Comparison of ENCODE assay signal across 8 mouse cellular contexts in genomic region chr5:30155821-30156629, GRCm38 (mm10). TPM values are rescaled to one million over a fixed set of nuclear protein-coding genes. Genes with fewer than 3 reads are reported as not detected.
DNase-seq lines count a peak whose midpoint lies in the region; ATAC-seq and TF ChIP-seq lines count a peak whose summit lies in the region.

No protein-coding gene starts in this region.

- H3K4me3 ChIP-seq in kidney, embryonic 14.5 days (ENCODE audit: low read length) = peak overlapping the region; percentile 83
- H3K4me3 ChIP-seq in forebrain, postnatal 0 days (ENCODE audit: low read depth, low read length) = peak overlapping the region; percentile 75

- DNase-seq in kidney, adult 8-10 months = no peak
- peak; percentile 50 for DNase-seq in MEL-GATA-1-ER (ENCODE audit: extremely low read depth, low read depth)
- no peak for DNase-seq in forebrain, postnatal 0 days
- no peak for DNase-seq in gastrocnemius, postnatal 25 days
- DNase-seq in gastrocnemius, postnatal 4 days (ENCODE audit: low spot score in 2 of 2) = no peak
- no peak for DNase-seq in urinary bladder, adult 18-20 months (ENCODE audit: low spot score in 2 of 2)

- no peaks in the 10 kb centered on the region for H3K36me3 ChIP-seq in kidney, embryonic 14.5 days (ENCODE audit: control insufficient read depth, insufficient read depth, low read length)
- no peaks in the 10 kb centered on the region for H3K36me3 ChIP-seq in forebrain, postnatal 0 days (ENCODE audit: insufficient read depth)

- no peak for TF ChIP-seq CTCF in forebrain, postnatal 0 days (IDR thresholded peaks at IDR 0.05; ENCODE audit: low read depth)

- 34% methylated on average over 13 of the region's 13 CpGs for WGBS in kidney, embryonic 14.5 days
- WGBS in forebrain, postnatal 0 days = 31% methylated on average over 13 of the region's 13 CpGs

- no peaks in the 10 kb centered on the region for H3K27me3 ChIP-seq in kidney, embryonic 14.5 days (ENCODE audit: control insufficient read depth, insufficient read depth, low read length)
- no peaks in the 10 kb centered on the region for H3K27me3 ChIP-seq in forebrain, postnatal 0 days (ENCODE audit: insufficient read depth, low read length)

- no peak for ATAC-seq in kidney, embryonic 14.5 days (ENCODE audit: low FRiP score, low TSS enrichment)
- no peak; the same call in 1 of the 2 replicates for ATAC-seq in forebrain, postnatal 0 days
- peak; percentile 12 for ATAC-seq in megakaryocyte, adult 5-6 weeks (ENCODE audit: poor library complexity, severe bottlenecking)

- peaks cover 7% of the 10 kb centered on the region; the same call in 1 of the 2 replicates for H3K4me1 ChIP-seq in kidney, embryonic 14.5 days (ENCODE audit: control insufficient read depth, insufficient read depth, low read length)
- H3K4me1 ChIP-seq in forebrain, postnatal 0 days (ENCODE audit: insufficient read depth) = peaks cover 13% of the 10 kb centered on the region

- H3K27ac ChIP-seq in kidney, embryonic 14.5 days (ENCODE audit: low read depth, low read length) = peak overlapping the region; percentile 68; the same call in 1 of the 2 replicates
- peak overlapping the region; percentile 91 for H3K27ac ChIP-seq in forebrain, postnatal 0 days (ENCODE audit: low read depth, low read length)

- H3K4me2 ChIP-seq in kidney, embryonic 14.5 days (replicated peaks; ENCODE audit: low read depth, low read length) = peak overlapping the region; percentile 48
- H3K4me2 ChIP-seq in forebrain, postnatal 0 days (ENCODE audit: low read depth) = peak overlapping the region; percentile 66

- H3K9me3 ChIP-seq in kidney, embryonic 14.5 days (ENCODE audit: control insufficient read depth, low read length) = no peaks in the 10 kb centered on the region
- H3K9me3 ChIP-seq in forebrain, postnatal 0 days (ENCODE audit: low read length) = no peaks in the 10 kb centered on the region

- peak overlapping the region; percentile 82 for H3K9ac ChIP-seq in kidney, embryonic 14.5 days (ENCODE audit: low read depth, low read length)
- peak overlapping the region; percentile 76 for H3K9ac ChIP-seq in forebrain, postnatal 0 days

RNA-seq across cellular contexts. Expression of gene Hadhb, which starts 1.0 kb away (rescaled TPM):
- 129 and 149 TPM in 2 replicates for polyA plus RNA-seq in kidney, embryonic 14.5 days (2014; fragmentation: Nextera tagmentation; extraction: Ambion mirVana)
- total RNA-seq in forebrain, postnatal 0 days (2014; rRNA removed) = 54.4 and 59.3 TPM in 2 replicates
- 43.2 and 46.2 TPM in 2 replicates for polyA plus RNA-seq in forebrain, postnatal 0 days (2015; fragmentation: Nextera tagmentation; extraction: Ambion mirVana)
- 44.1 and 50.8 TPM in 2 replicates for total RNA-seq in megakaryocyte, adult 5-6 weeks (2015)
- total RNA-seq in megakaryocyte, adult 5-6 weeks (2017) = 56.8 and 66.5 TPM in 2 replicates
- total RNA-seq in gastrocnemius, postnatal 25 days (2021) = 100 to 1,000 TPM; 301 to 366 TPM
- total RNA-seq in gastrocnemius, postnatal 4 days (2021) = 100 to 1,000 TPM; 228 TPM

RNA-seq across cellular contexts. Expression of gene Hadha, which starts 1.1 kb away (rescaled TPM):
- 93.4 and 119 TPM in 2 replicates for polyA plus RNA-seq in kidney, embryonic 14.5 days (2014; fragmentation: Nextera tagmentation; extraction: Ambion mirVana)
- 50.3 and 57.9 TPM in 2 replicates for total RNA-seq in forebrain, postnatal 0 days (2014; rRNA removed)
- 45.9 and 56.1 TPM in 2 replicates for polyA plus RNA-seq in forebrain, postnatal 0 days (2015; fragmentation: Nextera tagmentation; extraction: Ambion mirVana)
- 45.5 and 46.4 TPM in 2 replicates for total RNA-seq in megakaryocyte, adult 5-6 weeks (2015)
- 119 and 133 TPM in 2 replicates for total RNA-seq in megakaryocyte, adult 5-6 weeks (2017)
- total RNA-seq in gastrocnemius, postnatal 25 days (2021) = 100 to 1,000 TPM; 270 to 342 TPM
- total RNA-seq in gastrocnemius, postnatal 4 days (2021) = 100 to 1,000 TPM; 337 to 342 TPM

RNA-seq across cellular contexts. Expression of gene Adgrf3, which starts 49.5 kb away (rescaled TPM):
- polyA plus RNA-seq in kidney, embryonic 14.5 days (2014; fragmentation: Nextera tagmentation; extraction: Ambion mirVana) = 0.28 TPM in 1 of 2 replicates, not detected in the other
- not detected in 2 replicates for total RNA-seq in forebrain, postnatal 0 days (2014; rRNA removed)
- not detected in 2 replicates for polyA plus RNA-seq in forebrain, postnatal 0 days (2015; fragmentation: Nextera tagmentation; extraction: Ambion mirVana)
- total RNA-seq in megakaryocyte, adult 5-6 weeks (2015) = not detected in 2 replicates
- total RNA-seq in megakaryocyte, adult 5-6 weeks (2017) = not detected in 2 replicates
- total RNA-seq in gastrocnemius, postnatal 25 days (2021) = not detected
- under 1 TPM; 0.31 to 0.52 TPM for total RNA-seq in gastrocnemius, postnatal 4 days (2021)

RNA-seq across cellular contexts. Expression of gene 3110082J24Rik, which starts 50.1 kb away (rescaled TPM):
- polyA plus RNA-seq in kidney, embryonic 14.5 days (2014; fragmentation: Nextera tagmentation; extraction: Ambion mirVana) = not detected in 2 replicates
- total RNA-seq in forebrain, postnatal 0 days (2014; rRNA removed) = 1.0 and 2.0 TPM in 2 replicates
- 2.0 and 2.5 TPM in 2 replicates for polyA plus RNA-seq in forebrain, postnatal 0 days (2015; fragmentation: Nextera tagmentation; extraction: Ambion mirVana)
- total RNA-seq in megakaryocyte, adult 5-6 weeks (2015) = not detected in 2 replicates
- not detected in 2 replicates for total RNA-seq in megakaryocyte, adult 5-6 weeks (2017)
- total RNA-seq in gastrocnemius, postnatal 25 days (2021) = not detected
- total RNA-seq in gastrocnemius, postnatal 4 days (2021) = not detected

RNA-seq across cellular contexts. Expression of gene Garem2, which starts 51.1 kb away (rescaled TPM):
- polyA plus RNA-seq in kidney, embryonic 14.5 days (2014; fragmentation: Nextera tagmentation; extraction: Ambion mirVana) = 0.61 and 0.80 TPM in 2 replicates
- 10.4 and 10.5 TPM in 2 replicates for total RNA-seq in forebrain, postnatal 0 days (2014; rRNA removed)
- 5.5 and 7.2 TPM in 2 replicates for polyA plus RNA-seq in forebrain, postnatal 0 days (2015; fragmentation: Nextera tagmentation; extraction: Ambion mirVana)
- not detected in 2 replicates for total RNA-seq in megakaryocyte, adult 5-6 weeks (2015)
- not detected in 2 replicates for total RNA-seq in megakaryocyte, adult 5-6 weeks (2017)
- not detected for total RNA-seq in gastrocnemius, postnatal 25 days (2021)
- total RNA-seq in gastrocnemius, postnatal 4 days (2021) = under 1 TPM; 0.17 to 0.29 TPM
